Mouse (Mus musculus): ENCODE results near the gene Gm15128. TPM values are rescaled to one million over a fixed set of nuclear protein-coding genes. Genes with fewer than 3 reads are reported as not detected.

Gm15128 gene
- polyA plus RNA-seq (2012; rRNA removed; ENCODE audit: low replicate concordance), result not detected in 2 replicates

GRCm38 (mm10) chrX:147765691-147766090 lies at the start of gene Gm15128:
TSS of gene Gm15128 (plus strand) at chrX:147765991.

Other genes with a start within 250 kb of the Gm15128 start
- gene Lrch2, start 211.9 kb upstream of the Gm15128 start, polyA plus RNA-seq (2012; rRNA removed; ENCODE audit: low replicate concordance), result 0.04 TPM in 2 replicates
- not detected in 2 replicates for gene Gm15080, start 227.0 kb downstream of the Gm15128 start, polyA plus RNA-seq (2012; rRNA removed; ENCODE audit: low replicate concordance)